Mouse (Mus musculus) neural tube, embryonic 14.5 days (tissue): ENCODE data around the gene Gse1. TPM values are rescaled to one million over a fixed set of nuclear protein-coding genes. Genes with fewer than 3 reads are reported as not detected.

Experiments
- ATAC-seq: fragments of 200-750 bp; cut with Nextera tagmentation; 2 replicates; pipeline ENCODE4 v1.8.0; 2017; ENCODE audit warnings: low read depth, mild to moderate bottlenecking, moderate TSS enrichment, moderate library complexity
- H3K27ac ChIP-seq: fragments of 300-500 bp; sonication (generic); 2 replicates; pipeline ENCODE4 v1.5.1; 2014; ENCODE audit warnings: low read depth, mild to moderate bottlenecking, control low read depth, low read length, moderate library complexity, mixed read lengths
- H3K27me3 ChIP-seq: fragments of 300-500 bp; sonication (generic); 2 replicates; pipeline ENCODE4 v1.6.1; 2014; ENCODE audit warnings: low read length; ENCODE audit not compliant: control insufficient read depth, insufficient read depth
- H3K36me3 ChIP-seq: fragments of 300-500 bp; sonication (generic); 2 replicates; pipeline ENCODE4 v1.6.1; 2014; ENCODE audit warnings: low read length, mixed read lengths; ENCODE audit not compliant: control insufficient read depth, insufficient read depth
- H3K4me1 ChIP-seq: fragments of 300-500 bp; sonication (generic); 2 replicates; pipeline ENCODE4 v1.6.1; 2014; ENCODE audit warnings: low read length; ENCODE audit not compliant: control insufficient read depth, insufficient read depth
- H3K4me2 ChIP-seq: fragments of 300-500 bp; sonication (generic); 2 replicates; pipeline ENCODE4 v1.6.1; 2014; ENCODE audit warnings: mild to moderate bottlenecking, low read depth, low read length, control low read depth
- H3K4me3 ChIP-seq: fragments of 300-500 bp; sonication (generic); 2 replicates; pipeline ENCODE4 v1.5.1; 2014; ENCODE audit warnings: low read depth, low read length, control low read depth, mixed read lengths
- H3K9ac ChIP-seq: fragments of 300-500 bp; sonication (generic); replicated peaks from 2 replicates; pipeline ENCODE4 v1.6.1; 2014; ENCODE audit warnings: low read depth, mild to moderate bottlenecking, control low read depth, low read length, mixed read lengths
- H3K9me3 ChIP-seq: fragments of 300-500 bp; sonication (generic); 2 replicates; pipeline ENCODE4 v1.6.1; 2016; ENCODE audit warnings: low read length; ENCODE audit not compliant: control insufficient read depth
- WGBS: fragments of 180-500 bp; shearing (Covaris S2); extraction: QIAGEN DNeasy Blood & Tissue Kit; methylation state at CpG from one replicate; pipeline ENCODE4 v1.1.7; 2014; 5-methylcytosine and 5-hydroxymethylcytosine counted together
- polyA plus RNA-seq: library from polyadenylated mRNA; unstranded; fragments of >200 nt; fragmentation: Nextera tagmentation; extraction: Ambion mirVana; gene quantifications from 2 replicates; pipeline ENCODE4 v1.2.1, GENCODE M21; 2014

The Gse1 gene
- polyA plus RNA-seq, 1 experiment from 2014 or later, result 23.3 TPM

DNA sequence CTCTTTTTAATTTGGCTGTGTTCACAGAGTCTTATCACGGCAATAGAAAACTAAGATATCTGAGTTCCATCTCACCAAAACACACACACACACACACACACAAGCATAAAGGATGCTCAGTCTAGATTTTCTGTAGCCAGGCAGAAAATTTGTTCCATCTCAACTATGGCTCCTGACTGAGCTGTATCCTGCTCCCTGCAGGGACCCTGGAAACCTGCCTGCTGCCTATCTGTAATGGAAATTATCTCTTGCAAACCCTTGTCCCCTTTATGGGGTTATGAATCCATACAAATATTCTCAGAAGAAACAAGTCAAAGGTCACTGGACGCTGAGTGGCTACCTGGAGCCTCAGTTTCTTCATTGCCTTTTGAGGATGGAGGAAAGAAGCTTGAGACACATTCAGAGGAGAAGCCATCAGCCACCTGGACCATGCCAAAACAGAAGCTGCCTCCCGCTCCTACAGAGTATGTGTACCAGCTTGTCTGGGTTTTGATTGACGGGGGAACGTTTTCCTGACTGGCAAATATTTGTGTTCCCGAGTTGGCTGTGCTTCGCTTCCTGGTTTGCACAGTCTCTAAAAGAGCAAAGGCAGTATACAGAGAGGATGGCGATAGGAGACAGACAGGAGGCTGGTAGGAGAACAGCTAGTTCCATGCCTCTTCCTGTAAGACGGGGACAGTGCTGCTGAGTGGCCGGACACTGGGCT lies 363.5 kb downstream of the Gse1 start:
- no peak overlapping the region for H3K4me3 ChIP-seq
- H3K9ac ChIP-seq, result no peak overlapping the region
- 82% methylated on average over 10 of the region's 10 CpGs for WGBS
- no peak overlapping the region for H3K27ac ChIP-seq
- no peaks in the 10 kb centered on the region for H3K9me3 ChIP-seq
- no peak overlapping the region for H3K4me2 ChIP-seq
- ATAC-seq, result no peak
- H3K36me3 ChIP-seq, result no peaks in the 10 kb centered on the region
- H3K4me1 ChIP-seq, result peaks cover 10% of the 10 kb centered on the region
- H3K27me3 ChIP-seq, result no peaks in the 10 kb centered on the region

DNA sequence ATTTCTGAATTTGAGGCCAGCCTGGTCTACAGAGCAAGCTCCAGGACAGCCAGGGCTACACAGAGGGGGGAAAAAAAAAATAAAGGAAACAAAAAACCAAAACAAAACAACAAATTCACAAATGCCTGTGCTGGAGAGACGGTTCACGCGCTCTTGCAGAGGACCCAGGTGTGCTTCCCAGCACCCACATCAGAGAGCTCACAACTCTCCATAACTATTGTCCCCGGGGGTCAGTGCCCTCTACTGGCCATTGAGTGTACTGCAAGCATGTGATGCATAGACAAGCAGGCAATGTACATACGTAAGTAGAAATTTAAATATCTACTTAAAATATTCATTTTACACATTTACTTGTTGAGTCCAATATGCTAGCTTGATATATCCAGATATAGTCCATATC lies 366.3 kb downstream of the Gse1 start:
- no peaks in the 10 kb centered on the region for H3K36me3 ChIP-seq
- no peaks in the 10 kb centered on the region for H3K27me3 ChIP-seq
- WGBS, result 89% methylated on average over 5 of the region's 5 CpGs
- H3K4me2 ChIP-seq, result no peak overlapping the region
- no peaks in the 10 kb centered on the region for H3K9me3 ChIP-seq
- H3K4me1 ChIP-seq, result peaks cover 10% of the 10 kb centered on the region; the same call in 1 of the 2 replicates
- no peak overlapping the region for H3K9ac ChIP-seq
- no peak overlapping the region for H3K27ac ChIP-seq
- ATAC-seq, result no peak
- H3K4me3 ChIP-seq, result no peak overlapping the region

GRCm38 (mm10) chr8:120595963-120596362 lies 367.7 kb downstream of the Gse1 start:
- Histone ChIP-seq H3K4me3 (no peak overlapping the region), H3K36me3 (no peaks in the 10 kb centered on the region), H3K9ac (no peak overlapping the region), H3K4me1 (0 out of 2 replicates have a peak, but pooled peaks cover 6% of the 10 kb centered on the region), H3K4me2 (no peak overlapping the region), H3K27me3 (no peaks in the 10 kb centered on the region), H3K9me3 (no peaks in the 10 kb centered on the region), H3K27ac (no peak overlapping the region)
- 12% methylated on average over 5 of the region's 5 CpGs for WGBS
- no peak; the same call in 1 of the 2 replicates for ATAC-seq

DNA sequence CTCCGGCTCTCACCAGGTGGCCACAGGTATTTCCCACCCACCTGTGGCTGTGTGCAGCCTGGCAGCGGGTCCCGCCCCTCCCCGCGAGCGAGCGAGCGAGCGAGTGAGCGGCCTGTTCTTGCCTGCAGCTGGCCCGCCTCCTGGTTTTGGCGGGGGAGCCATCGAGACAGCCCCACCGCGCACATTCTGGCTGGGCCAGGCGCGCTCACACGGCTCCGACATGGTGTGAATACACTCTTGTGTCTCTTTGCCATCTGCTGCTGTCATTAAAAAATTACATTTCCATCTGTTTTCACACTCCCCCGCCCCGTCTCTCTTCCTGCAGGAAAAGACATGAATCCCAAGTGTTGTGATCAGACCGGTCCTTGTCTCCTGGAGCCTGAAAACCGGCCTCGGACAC lies 370.3 kb downstream of the Gse1 start:
- no peaks in the 10 kb centered on the region for H3K36me3 ChIP-seq
- WGBS, result 15% methylated on average over 24 of the region's 24 CpGs
- H3K27me3 ChIP-seq, result no peaks in the 10 kb centered on the region
- no peaks in the 10 kb centered on the region for H3K9me3 ChIP-seq
- H3K9ac ChIP-seq, result no peak overlapping the region
- no peak overlapping the region for H3K4me3 ChIP-seq
- peak; percentile 79 for ATAC-seq
- H3K27ac ChIP-seq, result no peak overlapping the region
- H3K4me1 ChIP-seq, result 0 out of 2 replicates have a peak, but pooled peaks cover 9% of the 10 kb centered on the region
- no peak overlapping the region for H3K4me2 ChIP-seq

- no peak for ATAC-seq
Observed at GRCm38 (mm10) chr8:120599504-120599903, 371.2 kb downstream of the Gse1 start.

DNA sequence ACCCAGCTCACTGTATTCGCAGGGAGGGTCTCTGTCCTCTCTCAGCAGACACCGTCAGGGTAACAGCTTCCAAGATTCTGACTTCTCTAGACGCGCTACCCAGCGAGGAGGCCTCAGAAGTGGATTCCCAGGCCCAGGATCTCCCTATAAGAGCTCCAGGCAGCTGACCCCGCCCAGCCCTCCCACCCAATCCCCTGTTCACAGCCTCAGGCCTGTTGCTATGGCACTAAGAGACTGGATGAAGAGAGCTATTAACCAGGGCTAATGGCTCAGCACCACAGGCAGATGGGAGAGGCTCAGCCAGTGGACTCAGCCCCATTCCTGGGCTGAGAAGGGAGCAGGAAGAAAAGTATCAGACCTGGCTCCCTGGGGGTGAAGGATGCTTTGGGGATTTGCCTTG lies 374.4 kb downstream of the Gse1 start:
- no peaks in the 10 kb centered on the region for H3K36me3 ChIP-seq
- no peaks in the 10 kb centered on the region for H3K27me3 ChIP-seq
- H3K27ac ChIP-seq, result no peak overlapping the region
- H3K9ac ChIP-seq, result 0 out of 2 replicates have a peak overlapping the region, but pooled peaks have one; percentile 7
- no peak overlapping the region for H3K4me3 ChIP-seq
- H3K4me1 ChIP-seq, result 0 out of 2 replicates have a peak, but pooled peaks cover 9% of the 10 kb centered on the region
- peak; percentile 56; the same call in 1 of the 2 replicates for ATAC-seq
- WGBS, result 26% methylated on average over 6 of the region's 6 CpGs
- H3K9me3 ChIP-seq, result no peaks in the 10 kb centered on the region
- no peak overlapping the region for H3K4me2 ChIP-seq

More at GRCm38 (mm10) chr8:120599504-120599903, 371.2 kb downstream of the Gse1 start:
- WGBS, result 46% methylated on average over 7 of the region's 7 CpGs
- Histone ChIP-seq H3K9ac (no peak overlapping the region), H3K27me3 (no peaks in the 10 kb centered on the region), H3K36me3 (no peaks in the 10 kb centered on the region), H3K4me3 (no peak overlapping the region), H3K27ac (no peak overlapping the region), H3K4me1 (0 out of 2 replicates have a peak, but pooled peaks cover 9% of the 10 kb centered on the region), H3K4me2 (no peak overlapping the region), H3K9me3 (no peaks in the 10 kb centered on the region)

GRCm38 (mm10) chr8:120607460-120607859 lies 379.2 kb downstream of the Gse1 start:
- ATAC-seq, result no peak; the same call in 1 of the 2 replicates
- Histone ChIP-seq H3K36me3 (no peaks in the 10 kb centered on the region), H3K27me3 (no peaks in the 10 kb centered on the region), H3K27ac (no peak overlapping the region), H3K4me2 (no peak overlapping the region), H3K4me3 (no peak overlapping the region), H3K9ac (no peak overlapping the region), H3K9me3 (no peaks in the 10 kb centered on the region), H3K4me1 (0 out of 2 replicates have a peak, but pooled peaks cover 4% of the 10 kb centered on the region)
- 81% methylated on average over 9 of the region's 9 CpGs for WGBS

GRCm38 (mm10) chr8:120607885-120608284 lies 379.6 kb downstream of the Gse1 start:
- Histone ChIP-seq H3K36me3 (no peaks in the 10 kb centered on the region), H3K27ac (no peak overlapping the region), H3K27me3 (no peaks in the 10 kb centered on the region), H3K4me2 (no peak overlapping the region), H3K9me3 (no peaks in the 10 kb centered on the region), H3K4me1 (no peaks in the 10 kb centered on the region), H3K4me3 (no peak overlapping the region), H3K9ac (no peak overlapping the region)
- no peak; the same call in 1 of the 2 replicates for ATAC-seq
- WGBS, result 16% methylated on average over 7 of the region's 7 CpGs

DNA sequence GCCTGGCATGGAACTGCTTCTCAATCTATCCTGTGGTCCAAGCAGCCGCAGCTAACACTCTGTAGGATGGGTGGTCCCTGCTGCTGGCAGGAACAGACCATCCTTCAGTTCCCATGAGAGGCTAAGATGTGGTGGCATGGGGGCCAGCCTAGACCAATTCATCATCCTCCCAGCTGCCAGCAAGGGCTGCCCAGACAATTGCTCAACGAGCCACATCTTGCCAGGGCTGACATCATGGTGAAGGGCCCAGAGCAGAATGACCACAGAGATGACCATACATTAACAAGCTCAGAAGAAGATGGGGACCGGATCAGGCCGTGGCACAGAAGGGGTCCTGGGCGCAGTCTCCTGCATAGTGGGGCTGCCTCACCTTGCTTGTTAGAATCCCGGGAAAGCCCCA lies 382.6 kb downstream of the Gse1 start:
- H3K27ac ChIP-seq, result no peak overlapping the region
- H3K36me3 ChIP-seq, result no peaks in the 10 kb centered on the region
- 91% methylated on average over 6 of the region's 6 CpGs for WGBS
- H3K4me1 ChIP-seq, result no peaks in the 10 kb centered on the region
- H3K9me3 ChIP-seq, result no peaks in the 10 kb centered on the region
- H3K4me2 ChIP-seq, result no peak overlapping the region
- H3K4me3 ChIP-seq, result no peak overlapping the region
- no peaks in the 10 kb centered on the region for H3K27me3 ChIP-seq
- ATAC-seq, result no peak
- no peak overlapping the region for H3K9ac ChIP-seq
